Mouse (Mus musculus) spleen, adult 2 months (tissue): ENCODE measurements around the gene Traf3ip1. TPM values are rescaled to one million over a fixed set of nuclear protein-coding genes. Genes with fewer than 3 reads are reported as not detected.

Source experiments
- DNase-seq, 2 experiments: peaks; one replicate each; pipeline versions ENCODE4 v3.0.0 to v3.0.0-alpha.2; 2012 to 2021; ENCODE audit warnings: low spot score in 2 of 2, low read depth in 1 of 2
- H3K27ac ChIP-seq: fragments of 200-500 bp; 2 replicates; pipeline ENCODE4 v1.5.1; 2012; ENCODE audit warnings: low read length, inconsistent platforms; ENCODE audit not compliant: insufficient read depth
- H3K27me3 ChIP-seq: fragments of 200-500 bp; 2 replicates; pipeline ENCODE4 v1.6.1; 2012; ENCODE audit warnings: mild to moderate bottlenecking, moderate library complexity, low read length, inconsistent platforms; ENCODE audit not compliant: control insufficient read depth, insufficient read depth
- H3K36me3 ChIP-seq: fragments of 200-500 bp; 2 replicates; pipeline ENCODE4 v1.6.1; 2012; ENCODE audit warnings: mild to moderate bottlenecking, low read length, inconsistent platforms; ENCODE audit not compliant: control insufficient read depth, insufficient read depth
- H3K4me1 ChIP-seq: fragments of 200-500 bp; 2 replicates; pipeline ENCODE4 v1.6.1; 2011; ENCODE audit warnings: inconsistent platforms; ENCODE audit not compliant: control insufficient read depth, insufficient read depth, insufficient read length
- H3K4me3 ChIP-seq: fragments of 200-500 bp; 2 replicates; pipeline ENCODE4 v1.5.1; 2011; ENCODE audit warnings: mild to moderate bottlenecking, inconsistent platforms; ENCODE audit not compliant: insufficient read depth, insufficient read length; ENCODE audit errors: extremely low read depth
- CTCF ChIP-seq: fragments of 200-500 bp; IDR thresholded peaks from 2 replicates; pipeline ENCODE4 v1.5.1; 2011; ENCODE audit warnings: mild to moderate bottlenecking, inconsistent platforms; ENCODE audit not compliant: insufficient read depth, insufficient read length, insufficient replicate concordance; ENCODE audit errors: extremely low read depth
- POLR2A ChIP-seq: fragments of 200-500 bp; IDR thresholded peaks from 2 replicates; pipeline ENCODE4 v1.6.1; 2011; ENCODE audit warnings: low read depth, low read length, inconsistent platforms
- WGBS: fragments of 180-500 bp; shearing (Covaris S2); methylation state at CpG from one replicate; pipeline ENCODE4 v1.1.7; 2018; 5-methylcytosine and 5-hydroxymethylcytosine counted together
- polyA plus RNA-seq: library from polyadenylated mRNA; depleted of rRNA; stranded (reverse); fragments of >200 nt; gene quantifications from 2 replicates; pipeline ENCODE4 v1.2.3, GENCODE M21; 2012

Gene Traf3ip1
- polyA plus RNA-seq, 1 experiment = 3.9 TPM

DNA sequence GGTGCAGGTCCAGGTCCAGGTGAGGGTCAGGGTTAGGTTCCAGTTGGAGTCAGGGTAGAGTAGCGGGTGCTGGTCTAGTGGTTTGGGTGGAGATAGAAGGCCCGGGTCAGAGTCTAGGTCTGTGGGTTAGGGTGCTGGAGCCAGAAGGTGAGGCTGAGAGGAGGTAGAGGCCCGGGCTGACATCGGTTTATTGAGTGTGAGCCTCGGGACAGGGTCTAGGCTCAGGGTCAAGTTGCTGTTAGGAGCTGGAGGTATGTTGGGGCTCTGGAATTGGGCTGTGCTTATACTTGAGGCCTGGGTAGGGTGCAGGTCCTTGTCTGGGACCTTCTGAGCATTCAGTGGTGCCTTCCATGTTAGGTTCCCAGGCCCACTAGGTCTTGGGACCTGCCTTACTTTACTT, 874 bp downstream of the Traf3ip1 start:
- H3K27me3 ChIP-seq = no peaks in the 10 kb centered on the region
- H3K4me3 ChIP-seq = peak overlapping the region; percentile 80; the same call in 1 of the 2 replicates
- peaks cover 6% of the 10 kb centered on the region; the same call in 1 of the 2 replicates for H3K4me1 ChIP-seq
- no peak for DNase-seq
- H3K27ac ChIP-seq = no peak overlapping the region
- 68% methylated on average over 5 of the region's 5 CpGs for WGBS
- H3K36me3 ChIP-seq = no peaks in the 10 kb centered on the region
- no peak for TF ChIP-seq POLR2A

- H3K27me3 ChIP-seq = no peaks in the 10 kb centered on the region
- peaks cover 6% of the 10 kb centered on the region; the same call in 1 of the 2 replicates for H3K4me1 ChIP-seq
- TF ChIP-seq POLR2A = no peak
- no peak for TF ChIP-seq CTCF
- no peak for DNase-seq
- WGBS = 89% methylated on average over 6 of the region's 6 CpGs
- H3K36me3 ChIP-seq = no peaks in the 10 kb centered on the region; the same call in 1 of the 2 replicates
- H3K27ac ChIP-seq = no peak overlapping the region
- H3K4me3 ChIP-seq = no peak overlapping the region
Observed at GRCm38 (mm10) chr1:91498579-91498978, 4.1 kb downstream of the Traf3ip1 start.

- no peak for DNase-seq
- no peaks in the 10 kb centered on the region for H3K27me3 ChIP-seq
- no peak overlapping the region for H3K4me3 ChIP-seq
- H3K4me1 ChIP-seq = no peaks in the 10 kb centered on the region
- H3K36me3 ChIP-seq = no peaks in the 10 kb centered on the region; the same call in 1 of the 2 replicates
- 67% methylated on average over 3 of the region's 3 CpGs for WGBS
- no peak for TF ChIP-seq POLR2A
- no peak for TF ChIP-seq CTCF
- H3K27ac ChIP-seq = no peak overlapping the region
Observed at GRCm38 (mm10) chr1:91504615-91505014, 10.2 kb downstream of the Traf3ip1 start.

- Histone ChIP-seq H3K27ac (no peak overlapping the region), H3K36me3 (no peaks in the 10 kb centered on the region), H3K27me3 (no peaks in the 10 kb centered on the region), H3K4me3 (no peak overlapping the region), H3K4me1 (no peaks in the 10 kb centered on the region)
- DNase-seq = no peak
- no peak for TF ChIP-seq POLR2A
- TF ChIP-seq CTCF = no peak
- WGBS = 91% methylated on average over 11 of the region's 11 CpGs
Observed at GRCm38 (mm10) chr1:91514916-91515315, 20.5 kb downstream of the Traf3ip1 start.

GRCm38 (mm10) chr1:91515642-91516041, 21.2 kb downstream of the Traf3ip1 start:
- Histone ChIP-seq H3K4me1 (no peaks in the 10 kb centered on the region), H3K36me3 (peaks cover 1% of the 10 kb centered on the region; the same call in 1 of the 2 replicates), H3K27ac (no peak overlapping the region), H3K27me3 (no peaks in the 10 kb centered on the region), H3K4me3 (no peak overlapping the region)
- WGBS = 96% methylated on average over 6 of the region's 6 CpGs
- TF ChIP-seq POLR2A = no peak
- TF ChIP-seq CTCF = no peak
- no peak for DNase-seq

- H3K4me3 ChIP-seq = no peak overlapping the region
- TF ChIP-seq CTCF = peak; percentile 89; the same call in 1 of the 2 replicates
- TF ChIP-seq POLR2A = no peak
- no peak overlapping the region for H3K27ac ChIP-seq
- peak; percentile 28 to 47 for DNase-seq
- 26% methylated on average over 10 of the region's 10 CpGs for WGBS
- peaks cover 9% of the 10 kb centered on the region for H3K36me3 ChIP-seq
- no peaks in the 10 kb centered on the region for H3K27me3 ChIP-seq
- no peaks in the 10 kb centered on the region for H3K4me1 ChIP-seq
Observed at GRCm38 (mm10) chr1:91523759-91524158, 29.3 kb downstream of the Traf3ip1 start.

- no peaks in the 10 kb centered on the region for H3K27me3 ChIP-seq
- WGBS = 96% methylated on average over 14 of the region's 14 CpGs
- H3K27ac ChIP-seq = no peak overlapping the region
- DNase-seq = no peak
- TF ChIP-seq POLR2A = no peak
- TF ChIP-seq CTCF = no peak
- peaks cover 8% of the 10 kb centered on the region for H3K36me3 ChIP-seq
- no peaks in the 10 kb centered on the region for H3K4me1 ChIP-seq
- no peak overlapping the region for H3K4me3 ChIP-seq
Observed at GRCm38 (mm10) chr1:91525838-91526237, 31.4 kb downstream of the Traf3ip1 start.

GRCm38 (mm10) chr1:91530166-91530565, 35.7 kb downstream of the Traf3ip1 start:
- TF ChIP-seq CTCF (no peak), POLR2A (no peak)
- no peaks in the 10 kb centered on the region for H3K4me1 ChIP-seq
- no peaks in the 10 kb centered on the region for H3K27me3 ChIP-seq
- no peak for DNase-seq
- H3K4me3 ChIP-seq = no peak overlapping the region
- no peak overlapping the region for H3K27ac ChIP-seq
- 94% methylated on average over 9 of the region's 9 CpGs for WGBS
- peaks cover 4% of the 10 kb centered on the region; the same call in 1 of the 2 replicates for H3K36me3 ChIP-seq
